Mouse (Mus musculus): ENCODE measurements around the gene Thap8.

DNA sequence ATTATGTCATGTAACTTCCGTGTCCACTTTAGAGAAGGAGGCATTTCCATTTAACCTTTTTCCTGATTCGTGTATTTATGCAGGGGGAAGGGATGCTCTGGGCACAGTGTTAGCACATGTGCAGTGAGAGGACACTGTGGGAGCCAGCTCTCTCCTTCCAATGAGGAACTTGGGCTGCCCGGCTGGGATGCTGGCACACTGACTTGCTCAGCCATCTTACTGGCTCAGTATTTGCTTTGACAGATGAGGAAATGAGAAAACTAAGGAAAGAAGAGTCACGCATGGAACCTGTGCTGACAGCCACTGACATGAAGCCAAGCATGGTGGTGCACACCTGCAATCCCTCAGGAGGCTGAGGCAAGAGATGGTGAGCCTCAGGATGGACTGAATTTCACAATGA, 10.3 kb upstream of the Thap8 start:
- TF ChIP-seq GATA1 (IDR thresholded peaks at IDR 0.05; ENCODE audit: borderline replicate concordance, low read length) (no peak), FLI1 (IDR thresholded peaks at IDR 0.05; ENCODE audit: low read length) (no peak)
